Mouse (Mus musculus): ENCODE results near the gene Olfr1167. TPM values are rescaled to one million over a fixed set of nuclear protein-coding genes. Genes with fewer than 3 reads are reported as not detected.
"Not testable (repeated sequence)": the region's sequence is repeated elsewhere in the genome, so short reads cannot be mapped to it uniquely, and the experiment has no call there.

Olfr1167 gene
- not detected in 2 replicates for polyA plus RNA-seq (2015; fragmentation: Nextera tagmentation; extraction: Ambion mirVana)

DNA sequence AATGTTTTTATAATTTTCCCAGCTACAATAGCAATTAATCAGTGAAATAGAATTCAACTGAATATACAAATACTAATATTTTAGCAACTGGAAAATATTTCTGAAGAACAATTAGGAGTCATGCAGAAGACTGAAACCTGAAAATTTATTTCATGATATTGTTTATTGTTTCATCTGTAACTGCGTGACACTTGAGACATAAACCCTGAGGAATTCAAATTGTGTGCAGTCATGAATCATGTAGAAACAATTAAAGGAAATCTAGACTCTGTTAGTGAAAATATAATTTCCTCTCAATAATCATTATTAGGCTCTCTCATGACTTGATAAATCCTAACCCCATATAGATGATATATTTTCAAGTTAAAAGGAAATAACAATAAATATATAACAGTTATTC lies at the start of gene Olfr1167:
TSS of gene Olfr1167 (minus strand) at position 101 of the 400 bp plus-strand sequence.
- not testable (repeated sequence) for ATAC-seq (ENCODE audit: insufficient number of reproducible peaks, low FRiP score, low TSS enrichment, low read depth); H3K4me2 ChIP-seq (replicated peaks); H3K9me3 ChIP-seq (replicated peaks); H3K4me3 ChIP-seq (replicated peaks); H3K36me3 ChIP-seq; H3K9ac ChIP-seq; H3K4me1 ChIP-seq; H3K27me3 ChIP-seq; H3K27ac ChIP-seq (replicated peaks)
- WGBS, result 86% methylated on average over 1 of the region's 1 CpGs

DNA sequence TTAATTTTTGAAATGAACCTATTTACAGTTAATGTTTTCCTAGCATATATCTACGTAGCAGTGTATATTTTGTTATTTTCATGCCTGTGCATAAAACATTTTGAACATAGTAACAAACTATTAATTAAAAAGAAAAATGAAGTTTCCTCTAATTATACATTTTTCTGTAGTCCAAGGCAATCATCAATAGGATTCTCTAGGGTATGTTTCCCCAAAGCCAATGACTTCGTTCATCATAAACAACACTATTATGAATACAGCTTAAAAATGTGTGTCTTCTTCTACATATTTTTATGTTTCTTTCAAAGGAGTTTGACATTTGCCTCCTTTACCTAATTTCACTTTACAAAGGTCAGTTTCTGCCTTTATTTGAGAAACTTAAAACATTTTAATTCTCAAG lies 26.6 kb upstream of the Olfr1167 start, which contains the start of gene Olfr1168:
TSS of gene Olfr1168 (plus strand) at position 301 of the 400 bp plus-strand sequence.
- ATAC-seq (ENCODE audit: insufficient number of reproducible peaks, low FRiP score, low TSS enrichment, low read depth), result no peak
- no peak within 1 kb of the TSS for H3K4me2 ChIP-seq (replicated peaks)
- no peaks in the 10 kb centered on the region for H3K4me1 ChIP-seq
- H3K36me3 ChIP-seq, result no peaks in the 10 kb centered on the region
- 89% methylated on average over 2 of the region's 2 CpGs for WGBS
- no peak within 1 kb of the TSS for H3K9ac ChIP-seq
- H3K27me3 ChIP-seq, result no peaks in the 10 kb centered on the region
- H3K4me3 ChIP-seq (replicated peaks), result no peak within 1 kb of the TSS
- H3K27ac ChIP-seq (replicated peaks), result no peak within 1 kb of the TSS
- H3K9me3 ChIP-seq (replicated peaks), result no peaks in the 10 kb centered on the region

DNA sequence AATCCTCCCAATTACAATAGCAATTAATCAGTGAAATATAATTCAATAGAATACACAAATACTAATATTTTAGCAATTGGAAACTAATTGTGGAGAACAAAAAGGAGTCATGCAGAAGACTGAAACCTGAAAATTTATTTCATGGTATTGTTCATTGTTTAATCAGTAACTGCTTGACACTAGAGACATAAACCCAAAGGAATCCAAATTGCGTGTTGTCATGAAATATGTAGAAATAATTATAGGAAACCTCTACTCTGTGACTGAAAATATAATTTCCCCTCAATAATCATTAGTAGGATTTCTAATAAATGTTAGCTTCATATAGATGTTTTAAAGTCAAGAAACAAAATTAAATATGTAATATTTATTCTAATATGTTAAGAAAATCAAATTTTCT lies 26.8 kb downstream of the Olfr1167 start, which contains the start of gene Olfr1166:
TSS of gene Olfr1166 (minus strand) at position 101 of the 400 bp plus-strand sequence.
- H3K4me2 ChIP-seq (replicated peaks), result no peak within 1 kb of the TSS
- no peaks in the 10 kb centered on the region for H3K27me3 ChIP-seq
- H3K36me3 ChIP-seq, result no peaks in the 10 kb centered on the region
- no peak for ATAC-seq (ENCODE audit: insufficient number of reproducible peaks, low FRiP score, low TSS enrichment, low read depth)
- H3K9me3 ChIP-seq (replicated peaks), result no peaks in the 10 kb centered on the region
- no peak within 1 kb of the TSS for H3K4me3 ChIP-seq (replicated peaks)
- no peak within 1 kb of the TSS for H3K9ac ChIP-seq
- no peak within 1 kb of the TSS for H3K27ac ChIP-seq (replicated peaks)
- H3K4me1 ChIP-seq, result no peaks in the 10 kb centered on the region
- WGBS, result 90% methylated on average over 1 of the region's 1 CpGs

Other genes with a start within 250 kb of the Olfr1167 start
- gene Olfr1155, start 210.1 kb downstream of the Olfr1167 start, polyA plus RNA-seq (2015; fragmentation: Nextera tagmentation; extraction: Ambion mirVana), result 0.17 TPM in 1 of 2 replicates, not detected in the other
- gene Olfr1156, start 202.1 kb downstream of the Olfr1167 start, polyA plus RNA-seq (2015; fragmentation: Nextera tagmentation; extraction: Ambion mirVana), result 0.07 TPM in 1 of 2 replicates, not detected in the other
- gene Olfr1157, start 186.9 kb downstream of the Olfr1167 start, polyA plus RNA-seq (2015; fragmentation: Nextera tagmentation; extraction: Ambion mirVana), result 0.03 TPM in 1 of 2 replicates, not detected in the other
- gene Olfr74, start 180.5 kb downstream of the Olfr1167 start, polyA plus RNA-seq (2015; fragmentation: Nextera tagmentation; extraction: Ambion mirVana), result not detected in 2 replicates
- not detected in 2 replicates for gene Olfr1158, start 165.1 kb downstream of the Olfr1167 start, polyA plus RNA-seq (2015; fragmentation: Nextera tagmentation; extraction: Ambion mirVana)
- gene Olfr1160, start 146.9 kb downstream of the Olfr1167 start, polyA plus RNA-seq (2015; fragmentation: Nextera tagmentation; extraction: Ambion mirVana), result 0.17 TPM in 1 of 2 replicates, not detected in the other
- not detected in 2 replicates for gene Olfr1161, start 132.4 kb downstream of the Olfr1167 start, polyA plus RNA-seq (2015; fragmentation: Nextera tagmentation; extraction: Ambion mirVana)
- gene Olfr73, start 117.5 kb downstream of the Olfr1167 start, polyA plus RNA-seq (2015; fragmentation: Nextera tagmentation; extraction: Ambion mirVana), result 0.11 and 0.18 TPM in 2 replicates
- gene Olfr1162, start 104.1 kb downstream of the Olfr1167 start, polyA plus RNA-seq (2015; fragmentation: Nextera tagmentation; extraction: Ambion mirVana), result 0.12 TPM in 1 of 2 replicates, not detected in the other
- gene Olfr1163, start 83.4 kb downstream of the Olfr1167 start, polyA plus RNA-seq (2015; fragmentation: Nextera tagmentation; extraction: Ambion mirVana), result not detected in 2 replicates
- not detected in 2 replicates for gene Olfr1164, start 61.2 kb downstream of the Olfr1167 start, polyA plus RNA-seq (2015; fragmentation: Nextera tagmentation; extraction: Ambion mirVana)
- not detected in 2 replicates for gene Olfr1166, start 26.9 kb downstream of the Olfr1167 start, polyA plus RNA-seq (2015; fragmentation: Nextera tagmentation; extraction: Ambion mirVana)
- gene Olfr1168, start 26.7 kb upstream of the Olfr1167 start, polyA plus RNA-seq (2015; fragmentation: Nextera tagmentation; extraction: Ambion mirVana), result not detected in 2 replicates
- not detected in 2 replicates for gene Olfr1170, start 73.1 kb upstream of the Olfr1167 start, polyA plus RNA-seq (2015; fragmentation: Nextera tagmentation; extraction: Ambion mirVana)
- not detected in 2 replicates for gene Olfr1173, start 124.7 kb upstream of the Olfr1167 start, polyA plus RNA-seq (2015; fragmentation: Nextera tagmentation; extraction: Ambion mirVana)
- not detected in 2 replicates for gene Olfr1174-ps, start 159.9 kb upstream of the Olfr1167 start, polyA plus RNA-seq (2015; fragmentation: Nextera tagmentation; extraction: Ambion mirVana)
- not detected in 2 replicates for gene Olfr1175-ps, start 172.0 kb upstream of the Olfr1167 start, polyA plus RNA-seq (2015; fragmentation: Nextera tagmentation; extraction: Ambion mirVana)
- gene Olfr1176, start 181.5 kb upstream of the Olfr1167 start, polyA plus RNA-seq (2015; fragmentation: Nextera tagmentation; extraction: Ambion mirVana), result 0.40 and 0.41 TPM in 2 replicates
- 0.13 and 0.23 TPM in 2 replicates for gene Olfr1177-ps, start 191.3 kb upstream of the Olfr1167 start, polyA plus RNA-seq (2015; fragmentation: Nextera tagmentation; extraction: Ambion mirVana)
- gene Olfr1178, start 231.9 kb upstream of the Olfr1167 start, polyA plus RNA-seq (2015; fragmentation: Nextera tagmentation; extraction: Ambion mirVana), result not detected in 2 replicates

All from embryonic facial prominence, embryonic 15.5 days (tissue).